Mouse (Mus musculus): ENCODE measurements around the gene Aldh18a1. TPM values are rescaled to one million over a fixed set of nuclear protein-coding genes. Genes with fewer than 3 reads are reported as not detected.

The Aldh18a1 gene
- polyA plus RNA-seq, 1 experiment from 2014 or later, result 50.6 TPM

DNA sequence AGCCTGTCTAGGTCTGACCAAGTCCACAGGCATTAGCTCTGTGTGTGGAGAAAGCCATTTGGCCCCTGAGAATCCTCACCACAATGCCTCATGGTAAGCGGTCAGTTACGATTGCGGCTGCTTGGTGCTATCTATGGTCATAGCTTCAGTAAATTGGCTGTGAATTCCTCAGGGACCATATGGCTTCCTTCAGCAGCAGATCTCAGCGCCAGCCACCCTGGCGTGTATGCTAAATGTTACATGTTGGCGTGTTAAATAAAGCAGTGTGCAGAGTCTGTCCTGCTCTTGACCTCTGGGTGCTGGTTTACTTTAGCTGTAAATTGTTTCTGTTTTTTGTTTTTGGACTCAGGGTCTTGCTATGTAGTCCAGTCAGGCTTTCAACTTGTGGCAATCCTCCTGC lies 34.4 kb downstream of the Aldh18a1 start:
- no peak for ATAC-seq (ENCODE audit: insufficient number of reproducible peaks, low FRiP score)
- Histone ChIP-seq H3K4me1 (replicated peaks) (peaks cover 11% of the 10 kb centered on the region), H3K4me3 (no peak overlapping the region), H3K9ac (no peak overlapping the region), H3K36me3 (peaks cover 83% of the 10 kb centered on the region), H3K9me3 (replicated peaks) (no peaks in the 10 kb centered on the region), H3K4me2 (no peak overlapping the region), H3K27me3 (replicated peaks) (no peaks in the 10 kb centered on the region), H3K27ac (ENCODE audit: poor library complexity, severe bottlenecking) (no peak overlapping the region)
- 70% methylated on average over 6 of the region's 6 CpGs for WGBS

DNA sequence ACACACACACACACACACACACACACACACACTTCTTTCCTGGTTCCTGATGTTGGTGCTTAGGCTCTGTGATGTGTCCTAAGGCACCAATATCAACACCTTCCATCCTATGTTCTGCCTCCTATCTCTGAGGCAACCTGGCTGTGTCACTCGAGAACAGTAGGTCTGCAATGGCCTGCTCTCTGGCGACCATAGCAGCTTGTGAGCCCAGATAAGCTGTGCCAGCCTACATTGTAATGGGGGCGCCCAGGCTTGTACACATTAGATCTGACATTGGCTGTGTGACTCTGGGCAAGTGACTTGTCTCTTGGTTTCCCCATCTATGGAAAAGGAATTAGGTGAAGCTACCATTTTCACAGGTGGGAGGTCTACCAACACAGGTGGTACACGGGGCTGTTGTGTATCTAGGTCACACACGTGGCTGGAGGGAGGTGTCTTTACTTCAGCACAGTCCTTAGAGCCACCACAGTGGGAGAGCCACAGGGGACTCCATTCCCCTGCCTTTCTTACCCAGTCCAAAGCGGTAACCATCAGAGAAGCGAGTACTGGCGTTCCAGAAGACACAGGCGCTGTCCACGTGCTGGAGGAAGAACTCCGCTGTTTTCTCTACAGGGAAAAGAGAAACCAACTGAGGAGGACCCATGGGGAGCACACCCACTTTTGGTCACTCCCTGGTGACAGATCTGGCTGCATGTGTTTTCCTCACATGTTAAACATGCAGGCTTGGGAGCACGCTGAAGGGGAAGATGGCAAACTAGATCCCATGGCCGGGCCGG lies 35.1 kb downstream of the Aldh18a1 start:
- Histone ChIP-seq H3K27ac (ENCODE audit: poor library complexity, severe bottlenecking) (no peak overlapping the region), H3K4me1 (replicated peaks) (peaks cover 15% of the 10 kb centered on the region), H3K27me3 (replicated peaks) (no peaks in the 10 kb centered on the region), H3K4me2 (no peak overlapping the region), H3K9ac (no peak overlapping the region), H3K36me3 (peaks cover 79% of the 10 kb centered on the region), H3K4me3 (no peak overlapping the region), H3K9me3 (replicated peaks) (no peaks in the 10 kb centered on the region)
- no peak for ATAC-seq (ENCODE audit: insufficient number of reproducible peaks, low FRiP score)
- WGBS, result 84% methylated on average over 14 of the region's 14 CpGs

DNA sequence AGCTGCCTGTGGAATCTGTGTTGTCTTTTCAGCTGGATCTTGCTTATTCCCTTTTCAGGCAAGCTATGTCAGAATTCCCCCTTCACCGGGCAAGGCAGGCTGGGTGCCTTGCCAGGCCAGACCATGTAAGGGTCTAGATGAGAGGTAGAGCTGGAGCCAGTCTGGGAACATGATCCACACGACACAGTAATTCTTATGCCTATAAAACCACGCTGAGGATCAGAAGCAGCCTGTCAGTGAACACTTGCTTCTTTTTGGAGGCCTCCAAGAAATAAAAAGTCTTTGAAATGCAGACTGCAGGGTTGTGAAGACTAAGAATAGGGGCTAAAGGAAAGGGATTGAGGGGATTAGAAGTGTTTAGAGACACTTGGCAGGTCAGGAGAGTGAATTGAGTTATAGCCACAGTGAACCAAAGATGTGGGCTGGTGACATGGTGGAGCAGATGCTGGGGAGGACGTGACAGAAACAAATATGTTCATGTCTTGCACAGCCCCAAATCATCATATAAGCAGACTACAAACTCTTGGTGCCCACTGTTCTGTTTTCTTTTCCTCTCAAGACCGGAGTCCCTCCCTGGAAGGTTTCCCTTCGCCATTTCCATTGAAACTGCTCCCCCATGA lies 38.6 kb downstream of the Aldh18a1 start:
- no peak for ATAC-seq (ENCODE audit: insufficient number of reproducible peaks, low FRiP score)
- Histone ChIP-seq H3K9ac (no peak overlapping the region; the same call in 1 of the 2 replicates), H3K4me1 (replicated peaks) (peaks cover 15% of the 10 kb centered on the region), H3K27me3 (replicated peaks) (no peaks in the 10 kb centered on the region), H3K27ac (ENCODE audit: poor library complexity, severe bottlenecking) (peak overlapping the region; percentile 56; the same call in 1 of the 2 replicates), H3K9me3 (replicated peaks) (no peaks in the 10 kb centered on the region), H3K4me2 (no peak overlapping the region), H3K36me3 (peaks cover 43% of the 10 kb centered on the region), H3K4me3 (no peak overlapping the region)
- 55% methylated on average over 6 of the region's 6 CpGs for WGBS

DNA sequence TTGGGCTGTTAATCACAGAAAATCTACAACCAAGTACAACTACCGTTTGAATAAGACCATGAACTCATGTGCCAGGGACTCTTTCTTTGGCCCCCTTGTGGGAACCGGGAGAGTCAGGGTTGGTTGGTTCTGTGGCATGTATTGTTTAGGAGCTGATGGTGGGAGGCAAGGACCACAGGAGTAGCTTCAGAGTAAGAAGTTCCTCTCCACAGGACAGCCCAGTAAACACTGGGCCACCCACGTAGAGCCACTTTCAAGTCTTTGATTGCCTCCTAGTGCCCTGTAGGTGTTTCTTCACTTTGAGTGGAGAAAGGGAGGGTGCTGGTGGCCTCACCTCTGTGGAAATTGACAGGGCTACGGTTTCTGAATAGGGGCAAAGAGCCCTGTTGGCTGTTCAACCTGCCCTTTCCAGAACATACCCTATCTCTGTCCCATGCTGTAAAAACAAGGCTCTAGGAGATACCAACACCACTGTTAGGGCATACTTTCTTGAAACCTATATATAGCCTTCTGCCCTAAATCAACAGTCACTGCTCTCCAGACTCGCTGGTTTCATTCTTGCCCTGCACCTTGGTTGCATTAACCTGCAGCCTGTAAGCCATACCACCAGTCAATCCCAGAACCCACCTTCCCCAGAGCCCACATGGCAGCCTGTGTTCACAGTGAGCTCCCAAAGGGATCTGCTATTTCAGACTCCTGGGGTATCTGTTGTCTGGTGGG lies 39.3 kb downstream of the Aldh18a1 start:
- Histone ChIP-seq H3K4me3 (no peak overlapping the region), H3K4me1 (replicated peaks) (peaks cover 15% of the 10 kb centered on the region), H3K9me3 (replicated peaks) (no peaks in the 10 kb centered on the region), H3K9ac (no peak overlapping the region), H3K27me3 (replicated peaks) (no peaks in the 10 kb centered on the region), H3K4me2 (no peak overlapping the region), H3K27ac (ENCODE audit: poor library complexity, severe bottlenecking) (peak overlapping the region; percentile 56; the same call in 1 of the 2 replicates), H3K36me3 (peaks cover 36% of the 10 kb centered on the region)
- ATAC-seq (ENCODE audit: insufficient number of reproducible peaks, low FRiP score), result no peak
- WGBS, result 31% methylated on average over 5 of the region's 5 CpGs

DNA sequence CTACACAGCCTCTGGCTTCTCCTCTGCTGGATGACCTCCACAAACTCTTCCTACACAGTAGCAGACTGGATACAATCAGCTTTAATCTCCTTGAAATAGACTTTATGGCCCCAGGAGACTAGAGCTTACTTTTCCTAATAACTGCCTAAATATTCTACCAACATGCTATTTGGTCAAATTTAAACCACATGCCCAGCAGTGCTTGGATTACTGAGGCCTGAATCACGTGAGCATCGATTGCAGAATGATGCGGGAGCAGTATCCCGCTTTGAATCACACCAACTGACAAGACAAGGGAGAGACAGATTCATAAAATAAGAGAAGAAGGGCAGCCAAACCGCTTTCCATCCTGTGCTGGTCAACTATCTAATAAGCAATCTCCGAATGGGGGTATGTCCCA lies 39.9 kb downstream of the Aldh18a1 start:
- no peak overlapping the region for H3K27ac ChIP-seq (ENCODE audit: poor library complexity, severe bottlenecking)
- no peaks in the 10 kb centered on the region for H3K27me3 ChIP-seq (replicated peaks)
- H3K9ac ChIP-seq, result no peak overlapping the region
- no peak for ATAC-seq (ENCODE audit: insufficient number of reproducible peaks, low FRiP score)
- peaks cover 30% of the 10 kb centered on the region for H3K36me3 ChIP-seq
- H3K4me2 ChIP-seq, result no peak overlapping the region
- WGBS, result 88% methylated on average over 6 of the region's 6 CpGs
- no peak overlapping the region for H3K4me3 ChIP-seq
- no peaks in the 10 kb centered on the region for H3K9me3 ChIP-seq (replicated peaks)
- peaks cover 15% of the 10 kb centered on the region for H3K4me1 ChIP-seq (replicated peaks)

DNA sequence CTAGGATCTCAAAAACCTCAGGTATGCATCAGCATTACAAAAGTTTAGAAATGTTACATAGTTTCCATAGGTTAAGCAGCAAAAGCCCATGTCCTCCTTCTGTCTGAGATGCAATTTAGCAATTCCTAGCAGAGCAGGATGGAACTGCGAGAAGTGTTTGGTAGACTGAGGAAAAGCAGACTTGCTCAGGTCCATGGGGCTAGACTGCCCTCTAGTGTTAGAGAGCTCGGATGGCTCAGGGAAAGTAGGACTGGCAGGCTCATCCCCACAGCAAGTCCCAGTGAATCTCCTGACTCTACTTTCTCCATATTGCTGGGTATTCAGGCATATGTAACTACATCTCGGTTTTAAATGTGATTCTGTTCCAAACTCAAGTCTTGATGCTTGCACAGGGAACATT lies 43.4 kb downstream of the Aldh18a1 start:
- Histone ChIP-seq H3K36me3 (no peaks in the 10 kb centered on the region), H3K9ac (no peak overlapping the region), H3K4me3 (no peak overlapping the region), H3K27me3 (replicated peaks) (no peaks in the 10 kb centered on the region), H3K4me1 (replicated peaks) (peaks cover 14% of the 10 kb centered on the region), H3K27ac (ENCODE audit: poor library complexity, severe bottlenecking) (no peak overlapping the region), H3K9me3 (replicated peaks) (no peaks in the 10 kb centered on the region), H3K4me2 (no peak overlapping the region)
- no peak for ATAC-seq (ENCODE audit: insufficient number of reproducible peaks, low FRiP score)
- WGBS, result 6% methylated on average over 3 of the region's 3 CpGs

DNA sequence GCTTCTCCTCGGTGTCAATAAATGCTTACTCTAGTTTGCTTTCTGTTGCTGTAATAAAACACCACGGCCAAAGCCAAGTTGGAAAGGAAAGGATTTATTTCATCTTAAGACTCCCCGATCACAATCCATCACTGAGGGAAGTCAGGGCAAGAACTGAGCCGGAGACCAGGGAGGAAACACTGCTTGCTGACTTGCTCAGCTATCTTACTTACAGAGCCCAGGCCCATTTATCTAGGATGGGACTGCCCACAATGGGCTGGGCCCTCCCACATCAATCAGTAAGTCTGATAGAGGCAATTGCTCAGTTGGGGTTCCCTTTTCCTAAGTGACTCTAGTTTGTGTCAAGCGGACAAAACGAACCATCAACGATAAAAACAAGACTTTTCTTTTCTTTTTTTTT lies 45.5 kb downstream of the Aldh18a1 start:
- no peak for ATAC-seq (ENCODE audit: insufficient number of reproducible peaks, low FRiP score)
- 67% methylated on average over 7 of the region's 7 CpGs for WGBS
- Histone ChIP-seq H3K36me3 (no peaks in the 10 kb centered on the region), H3K27ac (ENCODE audit: poor library complexity, severe bottlenecking) (no peak overlapping the region), H3K4me3 (no peak overlapping the region), H3K4me1 (replicated peaks) (no peaks in the 10 kb centered on the region), H3K9me3 (replicated peaks) (no peaks in the 10 kb centered on the region), H3K9ac (no peak overlapping the region), H3K27me3 (replicated peaks) (no peaks in the 10 kb centered on the region), H3K4me2 (no peak overlapping the region)

DNA sequence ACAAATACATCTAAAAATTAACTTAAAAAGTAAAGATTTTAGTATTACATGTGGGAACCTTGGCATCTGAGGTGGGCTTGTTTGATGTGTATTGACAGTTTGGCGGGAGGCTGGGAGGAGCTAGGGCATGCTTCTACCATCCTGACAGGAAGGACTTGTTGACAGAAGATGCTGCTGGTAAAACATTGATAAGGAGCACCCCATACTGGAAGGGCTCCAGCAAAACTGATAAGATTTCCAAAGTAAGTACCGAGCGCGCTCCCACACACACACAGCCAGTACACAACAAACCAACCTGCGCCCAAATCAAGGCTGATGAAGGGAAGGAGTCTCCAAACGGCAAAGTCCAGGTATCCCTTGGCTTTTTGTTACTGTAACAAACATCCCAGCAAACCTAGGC lies 51.7 kb downstream of the Aldh18a1 start:
- peak; percentile 71; the same call in 1 of the 2 replicates for ATAC-seq (ENCODE audit: insufficient number of reproducible peaks, low FRiP score)
- WGBS, result 19% methylated on average over 6 of the region's 6 CpGs

DNA sequence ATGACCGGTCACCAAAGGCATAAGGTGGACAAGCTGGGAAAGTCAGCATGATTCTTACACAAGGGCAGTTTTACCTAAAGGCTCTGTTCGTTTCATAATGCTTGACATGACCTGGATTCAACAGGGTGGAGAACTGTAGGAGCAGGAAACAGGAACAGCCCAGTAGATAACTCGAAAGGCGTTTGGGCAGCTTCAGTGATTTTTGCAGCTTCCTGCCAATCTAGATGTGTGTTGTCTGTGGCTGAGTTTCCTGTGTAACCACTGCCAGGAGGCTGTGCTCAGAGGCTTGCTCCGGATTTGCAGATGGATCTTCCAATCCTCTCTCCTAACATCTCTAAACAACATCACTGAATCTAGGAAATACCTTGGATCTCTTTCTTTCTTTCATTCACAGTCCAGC lies 55.7 kb downstream of the Aldh18a1 start:
- H3K27ac ChIP-seq (ENCODE audit: poor library complexity, severe bottlenecking), result no peak overlapping the region; the same call in 1 of the 2 replicates

More for the DNA sequence above, 51.7 kb downstream of the Aldh18a1 start:
- no peak overlapping the region for H3K4me2 ChIP-seq
- H3K4me1 ChIP-seq (replicated peaks), result peaks cover 8% of the 10 kb centered on the region
- H3K9ac ChIP-seq, result no peak overlapping the region
- H3K27me3 ChIP-seq (replicated peaks), result no peaks in the 10 kb centered on the region
- no peak overlapping the region for H3K27ac ChIP-seq (ENCODE audit: poor library complexity, severe bottlenecking)
- H3K9me3 ChIP-seq (replicated peaks), result no peaks in the 10 kb centered on the region
- no peaks in the 10 kb centered on the region for H3K36me3 ChIP-seq
- no peak overlapping the region for H3K4me3 ChIP-seq

DNA sequence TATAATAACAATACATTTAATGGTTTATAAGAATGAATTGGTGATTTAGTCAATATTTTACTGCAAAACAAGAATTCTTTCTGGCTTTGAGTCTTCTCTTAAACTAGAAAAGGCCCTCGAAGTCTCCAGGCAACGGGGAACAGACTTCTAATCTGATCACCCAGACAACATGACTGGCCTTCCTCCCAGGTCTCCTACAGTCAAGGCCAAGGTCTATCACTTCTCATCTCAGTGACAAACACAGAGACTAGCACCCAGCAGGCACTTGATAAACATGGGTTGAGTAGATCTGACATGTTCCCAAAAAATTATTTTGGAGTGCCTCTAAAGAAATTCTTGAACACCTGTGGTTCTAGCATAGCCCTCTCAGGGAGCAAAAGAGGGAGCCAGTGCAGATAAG lies 57.9 kb downstream of the Aldh18a1 start:
- Histone ChIP-seq H3K9ac (no peak overlapping the region), H3K4me1 (replicated peaks) (no peaks in the 10 kb centered on the region), H3K4me2 (no peak overlapping the region), H3K27me3 (replicated peaks) (no peaks in the 10 kb centered on the region), H3K9me3 (replicated peaks) (no peaks in the 10 kb centered on the region), H3K4me3 (no peak overlapping the region), H3K27ac (ENCODE audit: poor library complexity, severe bottlenecking) (no peak overlapping the region), H3K36me3 (no peaks in the 10 kb centered on the region)
- ATAC-seq (ENCODE audit: insufficient number of reproducible peaks, low FRiP score), result no peak
- 72% methylated on average over 2 of the region's 2 CpGs for WGBS

More for the DNA sequence above, 55.7 kb downstream of the Aldh18a1 start:
- Histone ChIP-seq H3K9ac (no peak overlapping the region), H3K36me3 (no peaks in the 10 kb centered on the region), H3K4me2 (no peak overlapping the region), H3K27me3 (replicated peaks) (no peaks in the 10 kb centered on the region), H3K4me1 (replicated peaks) (peaks cover 8% of the 10 kb centered on the region), H3K4me3 (no peak overlapping the region), H3K9me3 (replicated peaks) (no peaks in the 10 kb centered on the region)
- no peak for ATAC-seq (ENCODE audit: insufficient number of reproducible peaks, low FRiP score)
- 62% methylated on average over 5 of the region's 5 CpGs for WGBS

DNA sequence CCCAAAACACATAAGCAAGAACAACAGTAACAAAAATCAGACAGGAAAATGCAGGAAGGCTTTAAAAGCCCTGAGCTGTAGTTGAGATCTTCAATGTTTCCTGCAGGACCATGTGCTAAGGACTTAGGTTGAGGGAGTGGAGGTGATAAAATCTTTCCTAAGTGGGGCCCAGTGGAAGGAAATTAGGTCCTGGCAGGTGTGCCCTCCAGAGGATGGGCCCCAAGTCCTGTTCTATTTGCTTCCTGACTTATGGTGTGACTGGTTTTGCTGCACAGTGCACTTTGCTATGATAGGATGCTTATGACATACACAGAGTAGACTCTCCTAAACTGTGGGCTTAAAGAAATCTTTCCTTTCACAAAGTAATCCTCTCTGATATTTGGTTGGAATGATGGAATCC lies 60.0 kb downstream of the Aldh18a1 start:
- no peaks in the 10 kb centered on the region for H3K27me3 ChIP-seq (replicated peaks)
- no peaks in the 10 kb centered on the region for H3K9me3 ChIP-seq (replicated peaks)
- no peaks in the 10 kb centered on the region for H3K4me1 ChIP-seq (replicated peaks)
- ATAC-seq (ENCODE audit: insufficient number of reproducible peaks, low FRiP score), result no peak
- no peaks in the 10 kb centered on the region for H3K36me3 ChIP-seq
- H3K9ac ChIP-seq, result no peak overlapping the region
- no peak overlapping the region for H3K27ac ChIP-seq (ENCODE audit: poor library complexity, severe bottlenecking)
- H3K4me2 ChIP-seq, result no peak overlapping the region
- no peak overlapping the region for H3K4me3 ChIP-seq

Measured in heart, embryonic 12.5 days (tissue).